ENCODE assay signal across 20 mouse cellular contexts in the genomic region with DNA sequence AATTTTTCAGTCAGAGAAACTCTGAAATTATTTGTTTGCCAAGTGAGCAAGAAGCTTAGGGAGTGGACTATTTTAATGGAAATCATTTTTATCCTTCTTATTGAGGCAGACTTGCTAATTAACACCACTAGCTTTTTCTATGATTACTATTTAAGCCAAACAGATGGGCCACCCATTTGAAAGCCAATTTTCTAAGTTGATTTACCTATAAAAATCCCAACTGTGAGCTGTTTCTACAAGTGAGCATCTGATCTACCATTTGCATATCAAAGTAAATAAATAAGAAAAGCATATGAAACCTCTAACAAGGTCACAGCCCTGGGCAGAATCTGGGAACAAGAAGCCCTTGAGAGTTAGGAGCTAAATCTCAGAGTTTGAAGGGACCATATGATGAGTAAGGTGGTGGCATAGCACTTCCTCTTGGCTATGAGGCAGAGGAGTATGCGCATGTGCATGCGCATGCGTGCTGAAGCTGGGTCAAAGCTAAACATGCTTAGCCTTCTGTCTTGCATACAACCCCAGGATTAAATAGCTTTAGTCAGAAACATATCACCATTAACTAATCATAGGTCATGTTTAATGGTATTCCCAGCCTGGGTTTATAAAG.
"Had no signal": no experiment of that assay in that cellular context is flagged by ENCODE, and none has a peak within 500 bp of the region (broad histone marks: within the 10 kb centered on the region; RNA-seq: fewer than 3 reads in every experiment).

No protein-coding gene starts in this region.

- H3K36me3 ChIP-seq: limb, embryonic 12.5 days; limb, embryonic 15.5 days; midbrain, embryonic 12.5 days; midbrain, embryonic 15.5 days; neural tube, embryonic 12.5 days; stomach, embryonic 15.5 days had no signal

- H3K9me3 ChIP-seq: limb, embryonic 12.5 days; limb, embryonic 15.5 days; midbrain, embryonic 12.5 days; midbrain, embryonic 15.5 days; neural tube, embryonic 12.5 days; stomach, embryonic 15.5 days had no signal

- DNase-seq: kidney, adult 9 months; kidney, postnatal 14 days; kidney, postnatal 4 days; left cerebral cortex, postnatal 4 days; liver, postnatal 0 days; lung, embryonic 14.5 days; retina, postnatal 1 day; right cerebral cortex, postnatal 25 days; spleen, adult 18-20 months; thymus, postnatal 25 days had no signal

- ATAC-seq: liver, postnatal 0 days; lung, postnatal 0 days; midbrain, embryonic 15.5 days had no signal

- H3K4me1 ChIP-seq: limb, embryonic 12.5 days; limb, embryonic 15.5 days; midbrain, embryonic 12.5 days; midbrain, embryonic 15.5 days; neural tube, embryonic 12.5 days; stomach, embryonic 15.5 days had no signal

- H3K9ac ChIP-seq: limb, embryonic 12.5 days; limb, embryonic 15.5 days; liver, embryonic 14.5 days; liver, postnatal 0 days; lung, embryonic 14.5 days; midbrain, embryonic 12.5 days; midbrain, embryonic 15.5 days; neural tube, embryonic 12.5 days; stomach, embryonic 15.5 days had no signal

- H3K27ac ChIP-seq: limb, embryonic 12.5 days; limb, embryonic 15.5 days; liver, embryonic 14.5 days; macrophage; midbrain, embryonic 12.5 days; midbrain, embryonic 15.5 days; neural tube, embryonic 12.5 days; stomach, embryonic 15.5 days had no signal

- H3K27me3 ChIP-seq: limb, embryonic 12.5 days; limb, embryonic 15.5 days; midbrain, embryonic 12.5 days; midbrain, embryonic 15.5 days; neural tube, embryonic 12.5 days; stomach, embryonic 15.5 days had no signal

- H3K4me3 ChIP-seq: limb, embryonic 12.5 days; limb, embryonic 15.5 days; midbrain, embryonic 12.5 days; midbrain, embryonic 15.5 days; neural tube, embryonic 12.5 days; stomach, embryonic 15.5 days had no signal

- H3K4me2 ChIP-seq: limb, embryonic 12.5 days; limb, embryonic 15.5 days; liver, embryonic 11.5 days; lung, embryonic 14.5 days; midbrain, embryonic 12.5 days; midbrain, embryonic 15.5 days; neural tube, embryonic 12.5 days; stomach, embryonic 15.5 days had no signal
